Mouse (Mus musculus) spleen, adult 2 months (tissue): ENCODE measurements around the gene Rpl38.

Experiments
- CTCF ChIP-seq: fragments of 200-500 bp; IDR thresholded peaks from 2 replicates; pipeline ENCODE4 v1.5.1; 2011; ENCODE audit warnings: mild to moderate bottlenecking, inconsistent platforms; ENCODE audit not compliant: insufficient read depth, insufficient read length, insufficient replicate concordance; ENCODE audit errors: extremely low read depth
- POLR2A ChIP-seq: fragments of 200-500 bp; IDR thresholded peaks from 2 replicates; pipeline ENCODE4 v1.6.1; 2011; ENCODE audit warnings: low read depth, low read length, inconsistent platforms

GRCm38 (mm10) chr11:114694451-114694850, 26.1 kb downstream of the Rpl38 start:
- TF ChIP-seq POLR2A = no peak
- no peak for TF ChIP-seq CTCF
